Mouse (Mus musculus) embryo, embryonic 10 days (tissue): ENCODE measurements around the gene Hprt.
A peak's percentile ranks its signal among the peaks of the same experiment; 100 is the strongest.
"Not testable (repeated sequence)": the region's sequence is repeated elsewhere in the genome, so short reads cannot be mapped to it uniquely, and the experiment has no call there.

Experiments used
- DNase-seq: peaks from one replicate; pipeline ENCODE4 v3.0.0-alpha.2; 2015; ENCODE audit warnings: low spot score

The Hprt gene

DNA sequence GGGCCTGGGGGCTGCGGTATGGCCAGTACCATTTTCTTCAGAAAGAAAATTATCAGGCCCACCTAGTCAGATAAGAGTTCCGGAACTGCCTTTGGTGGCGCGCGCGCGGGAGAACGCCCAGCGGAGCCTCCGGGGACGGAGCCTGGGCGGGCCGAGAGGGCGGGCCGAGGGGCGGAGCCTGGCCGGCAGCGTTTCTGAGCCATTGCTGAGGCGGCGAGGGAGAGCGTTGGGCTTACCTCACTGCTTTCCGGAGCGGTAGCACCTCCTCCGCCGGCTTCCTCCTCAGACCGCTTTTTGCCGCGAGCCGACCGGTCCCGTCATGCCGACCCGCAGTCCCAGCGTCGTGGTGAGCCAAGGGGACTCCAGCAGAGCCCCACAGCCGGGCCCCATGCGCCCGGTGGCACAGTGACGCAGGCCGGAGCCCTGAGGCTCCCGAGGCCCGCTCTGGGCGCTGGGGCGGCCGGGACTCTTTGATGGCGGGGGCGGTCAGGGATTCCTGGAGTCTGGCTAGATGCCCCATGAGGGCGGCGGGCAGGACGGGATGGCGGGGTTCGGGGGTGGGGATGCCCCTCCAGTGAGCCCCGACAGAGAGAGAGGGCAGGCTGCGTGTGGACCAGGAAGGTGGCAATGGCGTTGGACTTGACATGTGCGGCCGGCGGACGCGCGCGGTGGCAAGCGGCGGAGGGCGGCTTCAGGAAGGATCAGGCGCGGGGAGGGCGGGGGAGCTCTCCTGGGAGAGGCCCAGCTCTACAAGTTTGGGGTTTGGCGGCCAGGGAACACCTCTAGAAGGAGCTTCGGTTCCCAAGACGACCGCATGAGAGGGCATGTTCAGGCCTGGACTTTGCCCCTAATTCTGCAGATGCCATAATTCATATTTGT, at the start of gene Hprt:
Hprt (plus strand) TSS at position 233 of the 879 bp plus-strand sequence.
- DNase-seq: peak; percentile 87

DNA sequence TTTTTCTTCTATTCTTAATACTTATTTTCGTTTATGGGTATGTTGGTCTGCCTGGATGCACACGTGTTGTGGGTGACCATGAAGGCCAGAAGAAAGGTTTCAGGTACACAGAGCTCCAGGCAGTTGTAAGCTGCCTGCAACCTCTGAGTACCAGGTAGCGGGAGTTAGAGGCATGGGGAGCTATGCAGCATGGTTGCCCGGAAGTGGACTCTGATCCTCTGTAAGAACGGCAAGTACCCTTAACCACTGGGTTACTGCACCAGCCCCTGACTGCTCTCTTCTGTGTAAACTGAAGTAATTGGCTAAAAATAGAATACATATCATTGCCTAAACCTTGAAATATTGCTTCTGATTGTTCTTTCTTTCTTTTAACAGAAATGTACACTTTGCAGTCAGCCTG, 42.4 kb upstream of the Hprt start:
- DNase-seq: no peak

GRCm38 (mm10) chrX:52949713-52950112, 38.2 kb upstream of the Hprt start:
- DNase-seq: peak; percentile 45

- DNase-seq: no peak
These were observed 31.0 kb upstream of the Hprt start for GRCm38 (mm10) chrX:52956942-52957341.

GRCm38 (mm10) chrX:52961559-52962110, 26.3 kb upstream of the Hprt start:
- DNase-seq: peak; percentile 7

DNA sequence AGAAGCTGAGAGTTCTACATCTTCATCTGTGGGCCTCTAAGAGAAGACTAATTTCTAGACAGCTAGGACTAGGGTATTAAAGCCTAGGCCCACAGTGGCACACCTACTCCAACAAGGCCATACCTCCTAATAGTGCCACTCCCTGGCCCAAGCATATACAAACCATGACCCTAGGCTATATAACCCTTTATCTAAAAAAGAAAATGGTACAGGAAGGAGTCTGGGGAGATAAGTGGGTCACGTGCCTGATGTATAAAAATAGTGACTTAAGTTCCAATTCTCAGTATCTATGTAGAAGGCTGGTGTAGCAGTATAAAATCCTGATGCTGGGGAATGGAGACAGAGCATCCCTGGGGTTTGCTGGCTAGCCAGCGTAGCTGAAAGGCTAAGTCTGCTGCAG, 22.8 kb upstream of the Hprt start:
- no peak for DNase-seq

- no peak for DNase-seq
These were observed 16.5 kb upstream of the Hprt start for GRCm38 (mm10) chrX:52971211-52972006.

- no peak for DNase-seq
These were observed 15.8 kb upstream of the Hprt start for GRCm38 (mm10) chrX:52972129-52972528.

DNA sequence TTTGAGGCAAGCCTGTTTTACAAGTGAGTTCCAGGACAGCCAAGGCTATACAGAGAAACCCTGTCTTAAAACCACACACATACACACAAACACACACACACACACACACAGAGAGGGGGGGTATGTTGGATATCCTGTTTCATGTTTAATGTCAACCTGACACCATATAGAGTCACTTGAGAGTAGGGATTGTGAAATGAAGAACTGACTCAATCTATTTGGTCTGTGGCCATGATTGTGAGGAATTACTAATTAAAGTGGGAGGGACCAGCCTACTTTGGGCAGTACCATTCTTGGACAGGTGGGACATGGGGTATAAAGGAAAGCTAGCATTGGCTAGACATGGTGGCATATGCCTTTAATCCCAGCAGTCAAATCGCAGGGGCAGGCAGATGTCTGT, 15.3 kb upstream of the Hprt start:
- no peak for DNase-seq

- DNase-seq: no peak
These were observed 9.4 kb upstream of the Hprt start for GRCm38 (mm10) chrX:52978576-52978975.

- DNase-seq: no peak
These were observed 6.6 kb upstream of the Hprt start for GRCm38 (mm10) chrX:52981378-52981777.

DNA sequence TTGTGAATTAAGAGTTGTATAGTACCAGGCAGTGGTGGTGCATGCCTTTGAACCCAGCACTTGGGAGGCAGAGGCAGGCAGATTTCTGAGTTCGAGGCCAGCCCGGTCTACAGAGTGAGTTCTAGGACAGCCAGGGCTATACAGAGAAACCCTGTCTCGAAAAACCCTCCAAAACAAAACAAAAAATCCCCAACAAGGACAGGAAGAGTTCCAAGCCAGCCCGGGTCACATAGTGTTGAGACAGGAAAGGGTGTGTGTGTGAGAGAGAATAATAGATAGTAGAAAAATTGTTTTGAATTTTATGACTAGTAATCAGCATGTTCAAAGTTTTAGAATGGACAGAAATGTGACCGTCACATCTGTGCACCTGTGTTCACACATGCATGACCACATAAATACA, 6.8 kb downstream of the Hprt start:
- not testable (repeated sequence) for DNase-seq

- DNase-seq: peak; percentile 15
These were observed 16.9 kb downstream of the Hprt start for GRCm38 (mm10) chrX:53004887-53005286.

- DNase-seq: peak; percentile 41
These were observed 18.1 kb downstream of the Hprt start for GRCm38 (mm10) chrX:53006062-53006461.

DNA sequence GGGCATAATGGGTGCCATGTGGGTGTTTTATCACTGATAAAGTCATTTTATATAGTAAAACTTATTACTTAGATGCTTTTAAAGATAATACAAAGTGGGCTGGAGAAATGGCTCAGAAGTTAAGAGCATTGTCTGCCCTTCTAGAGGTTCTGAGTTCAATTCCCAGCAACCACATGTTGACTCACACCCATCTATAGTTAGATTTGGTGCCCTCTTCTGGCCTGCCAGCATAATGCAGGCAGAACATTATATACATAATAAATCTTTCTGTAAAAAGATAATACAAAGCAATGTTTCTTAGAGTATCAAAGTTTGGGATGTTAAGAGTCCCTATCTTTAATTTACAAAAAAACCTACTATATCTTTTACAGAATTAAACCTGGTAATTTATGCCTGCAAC, 27.6 kb downstream of the Hprt start:
- no peak for DNase-seq

DNA sequence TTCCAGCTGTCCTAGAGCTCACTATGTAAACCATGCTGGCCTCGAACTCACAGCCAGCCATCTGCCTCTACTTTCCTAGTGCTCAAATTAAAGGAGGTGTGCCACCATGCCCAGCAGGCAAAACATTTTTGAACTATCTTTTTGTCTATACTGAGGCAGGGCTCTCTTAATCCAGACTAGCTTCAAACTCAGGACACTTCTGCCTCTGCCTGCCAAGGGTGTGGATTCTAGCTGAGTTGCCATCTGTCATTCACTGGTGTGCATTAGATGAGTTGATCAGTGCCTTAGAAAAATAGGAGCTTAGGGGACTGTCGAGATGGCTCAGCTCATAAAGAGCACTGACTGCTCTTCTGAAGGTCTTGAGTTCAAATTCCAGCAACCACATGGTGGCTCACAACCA, 35.1 kb downstream of the Hprt start:
- DNase-seq: no peak

DNA sequence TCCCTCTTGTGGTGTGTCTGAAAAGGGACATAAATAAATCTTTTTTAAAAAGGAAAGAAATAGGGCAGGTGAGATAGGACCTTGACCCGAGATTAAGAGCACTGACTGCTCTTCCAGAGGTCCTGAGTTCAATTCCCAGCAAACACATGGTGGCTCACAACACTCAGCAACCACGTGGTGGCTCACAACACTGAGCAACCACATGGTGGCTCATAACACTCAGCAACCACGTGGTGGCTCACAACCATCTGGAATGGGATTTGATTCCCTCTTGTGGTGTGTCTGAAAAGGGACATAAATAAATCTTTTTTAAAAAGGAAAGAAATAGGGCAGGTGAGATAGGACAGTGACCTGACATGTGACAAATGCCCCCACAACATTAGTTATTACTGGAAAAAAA, 36.3 kb downstream of the Hprt start:
- DNase-seq: peak; percentile 65

DNA sequence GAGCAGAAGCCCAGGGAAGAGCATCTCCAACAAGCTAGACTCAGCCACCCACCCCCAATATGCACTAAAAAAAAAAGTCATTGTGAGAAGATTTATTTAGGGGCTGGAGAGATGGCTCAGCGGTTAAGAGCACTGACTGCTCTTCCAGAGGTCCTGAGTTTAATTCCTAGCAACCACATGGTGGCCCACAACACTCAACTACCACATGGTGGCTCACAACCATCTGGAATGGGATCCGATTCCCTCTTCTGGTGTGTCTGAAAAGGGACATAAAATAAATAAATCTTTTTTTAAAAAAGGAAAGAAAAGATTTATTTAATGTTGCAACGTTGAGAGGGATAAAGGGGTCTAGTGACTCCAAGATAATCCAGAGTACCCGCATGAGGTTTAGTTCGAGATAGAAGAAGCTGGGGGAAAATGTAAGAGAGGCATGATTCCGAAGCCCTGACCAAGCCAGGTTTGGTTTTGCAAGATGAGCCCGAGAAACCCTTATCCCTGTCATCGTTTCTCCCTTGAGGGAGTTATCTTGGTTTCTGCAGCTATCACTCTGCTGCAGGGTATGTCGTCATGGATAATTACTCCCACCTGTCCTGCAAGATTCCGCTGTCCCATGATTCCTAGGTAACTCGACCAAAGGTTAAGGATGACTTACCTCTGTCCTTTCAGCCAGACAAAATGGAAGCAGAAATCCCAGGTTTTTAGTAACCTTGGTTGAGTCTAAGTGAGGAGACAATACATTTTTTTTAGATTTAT, 37.7 kb downstream of the Hprt start:
- DNase-seq: peak; percentile 17

- no peak for DNase-seq
These were observed 41.6 kb downstream of the Hprt start for GRCm38 (mm10) chrX:53029559-53029958.

- no peak for DNase-seq
These were observed 50.3 kb downstream of the Hprt start for GRCm38 (mm10) chrX:53038194-53038593.

DNA sequence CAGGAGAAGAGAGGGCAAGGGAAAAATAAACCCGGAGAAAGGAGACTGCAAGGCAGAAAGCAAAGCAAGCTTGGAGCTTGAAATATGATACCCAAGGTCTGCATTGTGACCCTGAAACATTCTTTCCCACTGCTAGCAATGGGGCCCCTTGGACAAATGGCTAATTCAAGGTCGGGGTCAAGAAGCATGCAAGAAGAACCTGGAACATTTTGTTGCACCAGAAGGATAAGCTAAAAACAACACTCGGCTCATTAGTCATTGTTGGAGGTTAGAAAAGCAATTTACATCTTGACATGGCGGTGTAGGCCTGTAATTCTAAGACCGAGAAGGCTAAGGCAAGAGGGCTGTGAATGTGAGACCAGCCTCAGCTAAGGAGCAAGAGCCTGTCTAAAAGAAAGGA, 51.7 kb downstream of the Hprt start:
- peak; percentile 60 for DNase-seq

DNA sequence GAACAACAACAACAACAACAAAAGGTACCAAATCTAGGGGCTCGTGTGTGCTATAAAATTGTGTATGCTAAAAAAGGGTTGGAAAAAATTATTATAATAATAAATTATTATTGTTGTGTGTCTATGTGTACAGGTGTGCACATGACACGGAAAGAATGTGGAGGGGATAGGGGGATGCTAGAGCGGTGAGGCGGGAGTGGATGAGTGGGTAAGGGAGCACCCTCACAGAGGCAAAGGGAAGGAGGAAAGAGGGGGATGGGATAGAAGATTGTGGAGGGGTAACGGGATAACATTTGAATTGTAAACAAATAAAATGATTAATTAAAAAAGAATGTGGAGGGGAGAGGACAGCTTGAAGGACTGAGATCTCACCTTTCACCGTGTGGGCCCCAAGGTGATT, 52.2 kb downstream of the Hprt start:
- no peak for DNase-seq
